Mouse (Mus musculus): ENCODE measurements around the gene Tsr1. TPM values are rescaled to one million over a fixed set of nuclear protein-coding genes. Genes with fewer than 3 reads are reported as not detected.

Gene Tsr1
- total RNA-seq, 2 experiments from 2014 or later: 35.8 to 37.0 TPM

DNA sequence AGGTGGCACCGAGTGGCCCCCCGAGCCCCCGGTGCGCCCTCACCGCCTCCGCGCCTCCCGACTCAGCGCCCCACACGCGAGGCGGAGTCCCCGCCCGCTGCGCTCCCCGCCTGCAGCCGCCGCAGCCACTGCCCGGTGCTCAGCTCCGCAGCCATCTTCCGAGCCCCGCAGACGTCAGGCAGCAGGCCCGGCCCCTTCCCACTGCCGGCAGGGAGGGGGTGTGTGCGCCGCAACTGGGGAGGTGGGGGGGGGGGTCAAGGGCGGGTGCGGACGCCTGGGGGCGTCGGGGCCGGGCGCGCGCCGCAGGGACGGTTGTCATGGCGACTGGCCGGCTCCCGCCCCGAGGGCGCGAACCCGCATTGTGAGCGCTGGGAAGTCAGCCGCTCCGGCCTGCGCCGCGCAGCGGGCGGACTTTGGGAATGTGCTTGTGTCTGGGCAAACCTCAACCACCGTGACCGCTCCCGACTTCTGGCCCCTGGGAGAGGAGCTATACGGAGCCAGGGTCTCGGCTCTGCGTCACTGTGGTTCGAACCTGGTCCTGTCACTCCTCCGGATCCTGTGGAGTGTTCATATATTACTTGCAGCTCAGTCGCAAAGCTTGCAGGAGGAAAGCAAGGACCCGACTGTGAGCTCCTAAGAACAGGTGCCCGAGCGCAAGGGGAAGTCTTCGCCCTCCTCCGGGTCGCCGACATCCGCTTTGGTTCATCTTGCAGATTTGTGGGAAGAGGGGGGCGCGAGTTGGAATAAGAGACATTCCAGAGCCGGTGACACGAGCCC lies 782 bp upstream of the Tsr1 start, which contains the start of gene Sgsm2:
Gene Sgsm2 (minus strand): TSS at position 160 of the 777 bp plus-strand sequence.
- DNase-seq (ENCODE audit: low spot score in 2 of 2): peak; percentile 60 to 75

DNA sequence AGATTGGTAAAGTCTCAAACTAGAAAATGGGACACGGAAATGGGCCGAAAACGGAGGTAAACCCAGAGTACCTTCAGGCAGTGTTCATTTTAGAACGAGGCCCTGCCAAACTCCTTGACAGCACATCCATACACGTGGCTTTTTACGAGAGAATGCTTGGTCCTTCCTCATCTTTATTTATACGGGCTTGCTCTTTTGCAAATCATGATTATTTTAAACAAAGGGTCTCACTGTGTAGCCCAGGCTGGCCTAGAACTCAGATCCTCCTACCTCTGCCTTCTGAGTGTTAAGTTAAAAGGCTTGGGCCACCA lies 601 bp downstream of the Tsr1 start:
- no peak for DNase-seq (ENCODE audit: low spot score in 2 of 2)

DNA sequence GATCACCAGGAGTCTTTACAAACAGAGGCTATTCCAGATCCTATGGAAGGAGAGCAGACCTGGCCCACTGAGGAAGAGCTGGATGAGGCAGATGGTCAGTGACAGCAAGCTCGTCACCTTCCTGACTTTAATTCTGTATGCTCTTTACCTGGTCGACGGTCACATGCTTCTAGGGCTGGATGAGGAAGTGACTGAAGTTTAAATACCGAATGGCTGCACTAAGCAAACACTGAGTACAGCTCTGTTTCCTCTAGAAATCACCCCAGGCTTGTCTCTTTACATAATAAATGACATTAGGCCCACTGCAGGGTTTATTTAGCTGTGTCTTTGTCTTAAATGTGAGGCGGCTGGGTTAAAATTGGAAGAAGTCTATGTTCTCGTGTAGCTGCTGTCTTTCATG lies 3.7 kb downstream of the Tsr1 start:
- no peak for DNase-seq (ENCODE audit: low spot score in 2 of 2)

DNA sequence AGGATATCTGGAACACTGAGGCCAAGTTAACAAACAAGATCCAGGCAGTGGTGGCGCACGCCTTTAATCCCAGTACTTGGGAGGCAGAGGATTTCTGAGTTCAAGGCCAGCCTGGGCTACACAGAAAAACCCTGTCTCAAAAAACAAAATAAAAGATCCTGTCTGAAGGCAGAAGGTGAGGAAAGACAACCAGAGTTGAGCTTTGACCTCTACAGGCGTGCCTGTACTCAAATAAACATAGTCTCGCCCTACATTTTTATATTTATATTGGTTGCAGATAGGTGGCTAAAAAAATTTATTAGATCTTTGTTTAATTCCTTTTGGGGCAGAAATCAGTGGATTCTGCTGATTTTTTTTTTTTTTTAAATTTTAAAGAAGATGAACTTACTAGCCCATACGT lies 4.5 kb downstream of the Tsr1 start:
- DNase-seq (ENCODE audit: low spot score in 2 of 2): no peak

DNA sequence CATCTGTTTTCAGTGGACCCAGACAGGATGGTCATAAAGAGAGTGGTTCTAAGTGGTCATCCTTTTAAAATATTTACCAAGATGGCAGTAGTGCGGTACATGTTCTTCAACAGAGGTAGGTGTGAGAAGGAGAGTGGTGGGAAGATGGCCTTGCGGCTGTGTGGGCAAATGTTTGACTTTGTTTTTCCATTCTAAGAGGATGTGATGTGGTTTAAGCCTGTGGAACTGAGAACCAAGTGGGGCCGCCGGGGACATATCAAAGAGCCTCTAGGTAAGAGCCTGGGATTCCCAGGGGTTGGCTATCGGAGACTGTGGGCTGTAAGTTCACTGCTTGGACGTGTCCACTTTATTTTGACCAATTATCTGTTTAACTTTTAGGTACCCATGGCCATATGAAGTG lies 10.0 kb downstream of the Tsr1 start:
- DNase-seq (ENCODE audit: low spot score in 2 of 2): no peak

DNA sequence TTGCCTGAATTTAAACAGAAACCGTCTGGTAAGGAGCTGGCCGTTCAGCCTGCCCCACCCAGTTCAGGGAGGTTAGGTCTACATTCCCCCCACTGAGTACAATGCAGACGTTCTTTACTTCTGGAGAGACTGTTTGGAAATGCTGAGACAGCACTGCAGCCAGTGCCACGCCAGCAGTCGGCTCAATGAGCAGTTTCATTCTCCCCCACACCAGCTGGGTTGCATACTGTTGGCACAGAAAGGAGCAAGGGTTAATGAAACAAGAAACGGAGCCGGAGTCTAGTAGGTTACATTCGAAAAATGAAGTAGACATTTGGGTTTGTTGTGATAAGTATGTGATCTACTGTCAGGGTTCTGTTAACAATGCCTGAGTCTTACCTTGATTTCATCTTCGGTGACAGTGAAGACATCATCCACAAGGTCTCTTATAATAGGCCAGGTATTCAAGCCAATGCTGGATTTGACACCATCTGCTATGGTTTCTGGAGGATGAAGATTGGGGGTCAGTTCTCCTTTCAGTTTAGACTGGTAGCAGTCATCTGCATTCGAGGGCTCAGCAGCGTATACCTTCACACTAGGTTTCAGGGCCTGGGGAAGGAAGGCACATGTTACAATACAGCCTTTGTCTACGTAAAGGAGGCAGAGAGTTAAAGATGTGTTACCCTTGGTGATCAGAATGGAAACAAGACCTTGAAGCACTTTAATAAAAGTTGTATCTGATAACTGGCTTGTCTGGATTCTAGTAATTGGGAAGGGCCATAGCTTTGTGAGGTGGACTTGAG lies 10.9 kb downstream of the Tsr1 start:
- DNase-seq (ENCODE audit: low spot score in 2 of 2): no peak

DNA sequence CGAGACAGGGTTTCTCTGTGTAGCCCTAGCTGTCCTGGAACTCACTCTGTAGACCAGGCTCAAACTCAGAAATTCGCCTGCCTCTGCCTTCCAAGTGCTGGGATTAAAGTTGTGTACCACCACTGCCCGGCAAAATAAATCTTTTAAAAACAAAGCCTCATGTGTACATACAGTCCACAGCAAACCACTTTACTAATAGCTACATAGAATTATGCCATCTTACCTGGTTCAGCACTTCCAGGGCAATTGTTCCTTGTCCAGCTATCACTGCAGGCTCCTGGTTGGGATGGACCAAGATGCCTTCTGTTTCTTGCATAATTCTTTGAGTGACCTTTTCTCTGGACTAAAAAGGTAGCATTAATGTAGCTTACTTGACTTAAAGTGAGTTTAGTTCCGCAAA lies 12.1 kb downstream of the Tsr1 start:
- DNase-seq (ENCODE audit: low spot score in 2 of 2): no peak

DNA sequence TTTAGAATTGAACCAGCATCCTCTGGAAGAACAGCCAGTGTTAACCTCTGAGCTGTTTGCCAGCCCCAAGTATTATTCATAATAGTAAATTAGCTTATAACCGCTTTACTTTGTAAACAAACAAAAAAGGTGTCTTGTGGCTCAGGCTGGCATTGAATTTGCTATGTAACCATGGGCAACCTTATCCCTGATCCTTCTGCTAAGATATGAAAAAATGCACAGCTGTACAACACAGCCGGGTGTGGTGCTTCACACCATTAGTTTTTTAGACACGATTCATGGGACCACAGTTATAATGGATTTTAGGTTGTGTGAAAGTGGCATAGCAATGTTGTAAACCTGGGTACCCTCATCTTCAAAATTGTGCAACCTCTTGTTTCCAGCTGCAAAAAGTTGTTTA lies 14.6 kb downstream of the Tsr1 start:
- DNase-seq (ENCODE audit: low spot score in 2 of 2): no peak

DNA sequence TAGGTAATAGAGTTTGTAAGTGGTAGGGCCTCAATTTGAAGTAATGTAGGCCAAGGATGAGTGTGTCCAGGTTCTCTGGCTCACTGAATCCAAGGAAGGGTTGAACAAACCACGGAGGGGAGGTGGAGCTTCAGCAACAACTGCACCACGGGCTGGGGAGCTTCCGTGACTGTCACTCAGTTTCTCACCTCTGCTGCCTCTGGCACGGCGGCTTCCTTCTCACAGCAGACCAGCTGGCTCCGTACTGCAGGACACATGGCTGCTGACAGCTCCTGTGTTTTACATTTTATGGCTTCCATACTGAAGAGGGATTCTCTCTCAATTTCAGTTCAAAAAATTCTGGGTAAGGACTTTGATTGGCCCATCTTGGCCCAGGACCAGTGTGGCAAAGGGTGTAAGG lies 21.4 kb downstream of the Tsr1 start:
- DNase-seq (ENCODE audit: low spot score in 2 of 2): no peak

DNA sequence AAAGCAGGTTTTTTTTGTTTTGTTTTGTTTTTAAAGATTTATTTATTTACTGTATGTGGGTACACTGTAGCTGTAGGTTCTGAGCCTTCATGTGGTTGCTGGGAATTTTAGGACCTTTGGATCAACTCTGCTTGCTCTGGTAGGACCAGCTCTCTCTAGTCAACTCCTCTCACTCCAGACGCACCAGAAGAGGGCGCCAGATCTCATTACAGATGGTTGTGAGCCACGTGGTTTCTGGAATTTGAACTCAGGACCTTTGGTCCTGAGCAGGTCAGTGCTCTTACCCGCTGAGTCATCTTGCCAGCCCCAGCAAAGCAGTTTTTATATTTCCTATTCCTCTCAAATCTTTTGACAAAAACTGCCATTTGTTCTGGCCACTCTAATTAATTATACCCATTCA lies 26.3 kb downstream of the Tsr1 start:
- no peak for DNase-seq (ENCODE audit: low spot score in 2 of 2)

DNA sequence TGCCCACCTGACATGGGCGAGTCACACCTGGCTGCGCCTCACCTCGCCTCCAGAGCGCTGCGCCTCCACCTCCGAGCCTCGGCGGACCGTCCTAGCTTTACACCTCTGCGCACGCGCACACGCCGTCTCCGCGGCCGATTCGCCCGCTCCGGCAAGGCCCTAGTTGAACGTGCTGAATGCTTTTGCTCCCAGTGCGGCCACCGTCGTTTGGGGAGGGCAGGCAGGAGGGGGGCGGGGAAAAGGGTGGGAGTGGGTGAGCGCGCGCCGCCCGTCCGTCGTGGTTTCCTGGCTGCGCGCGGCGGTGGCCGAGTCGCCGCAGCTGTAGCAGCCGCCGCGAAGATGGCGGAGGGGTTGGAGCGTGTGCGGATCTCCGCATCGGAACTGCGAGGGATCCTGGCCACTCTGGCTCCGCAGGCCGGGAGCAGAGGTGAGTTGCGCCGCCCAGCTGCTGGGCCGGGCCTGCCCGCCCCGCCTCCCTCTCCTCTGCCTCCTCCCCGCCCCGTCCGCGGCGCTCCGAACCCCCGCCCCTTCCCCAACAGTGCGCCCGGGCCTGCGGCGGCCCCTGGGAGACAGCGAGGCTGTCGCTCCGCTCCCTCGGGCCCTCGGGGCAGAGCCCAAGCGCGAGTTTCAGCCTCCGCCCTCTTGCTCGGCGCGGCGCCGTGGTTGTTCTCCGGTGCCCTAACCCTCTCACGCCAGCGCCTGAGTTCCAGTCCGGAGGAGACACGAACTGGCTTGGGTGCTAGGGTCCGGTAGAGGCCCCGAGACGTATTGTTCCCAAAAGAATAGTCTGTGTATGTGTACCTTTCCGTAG lies 27.9 kb downstream of the Tsr1 start, which contains the start of the genes Smg6 and Srr:
Gene Smg6 (plus strand): TSS at position 247 of the 811 bp plus-strand sequence.
Gene Srr (minus strand): TSS at position 372 of the 811 bp plus-strand sequence.
- peak; percentile 90 to 93 for DNase-seq (ENCODE audit: low spot score in 2 of 2)

DNA sequence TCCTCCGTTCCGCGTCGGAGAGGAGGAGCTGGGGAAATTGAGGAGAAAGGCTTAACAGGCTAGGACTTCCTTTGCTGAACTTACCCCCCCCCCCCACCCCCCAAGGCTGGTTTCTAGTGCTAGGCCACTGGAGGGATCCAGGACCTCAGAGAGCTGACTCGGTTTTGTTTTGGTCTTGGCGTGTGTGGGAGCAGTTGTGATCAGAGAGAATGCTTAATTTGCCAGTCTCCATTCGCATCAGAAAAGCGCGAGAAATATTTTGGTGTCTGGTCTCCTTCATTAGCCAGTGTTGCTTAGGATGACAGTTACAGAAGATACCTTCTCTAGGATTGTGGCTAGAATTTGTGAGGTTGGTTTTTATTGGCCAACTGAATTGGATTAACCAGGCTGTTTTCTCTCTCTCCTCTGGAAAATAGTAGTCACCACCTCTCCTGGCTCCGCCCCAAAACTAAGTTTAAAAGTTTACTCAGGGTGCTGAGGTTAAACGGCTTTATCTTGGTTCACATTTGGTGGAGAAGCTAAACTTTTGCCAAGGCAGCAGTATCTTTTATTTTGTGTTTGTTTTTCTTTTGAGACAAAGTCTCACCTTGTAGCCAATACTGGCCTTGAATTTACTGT lies 28.6 kb downstream of the Tsr1 start:
- DNase-seq (ENCODE audit: low spot score in 2 of 2): peak in 1 of 2 experiments; percentile 22

DNA sequence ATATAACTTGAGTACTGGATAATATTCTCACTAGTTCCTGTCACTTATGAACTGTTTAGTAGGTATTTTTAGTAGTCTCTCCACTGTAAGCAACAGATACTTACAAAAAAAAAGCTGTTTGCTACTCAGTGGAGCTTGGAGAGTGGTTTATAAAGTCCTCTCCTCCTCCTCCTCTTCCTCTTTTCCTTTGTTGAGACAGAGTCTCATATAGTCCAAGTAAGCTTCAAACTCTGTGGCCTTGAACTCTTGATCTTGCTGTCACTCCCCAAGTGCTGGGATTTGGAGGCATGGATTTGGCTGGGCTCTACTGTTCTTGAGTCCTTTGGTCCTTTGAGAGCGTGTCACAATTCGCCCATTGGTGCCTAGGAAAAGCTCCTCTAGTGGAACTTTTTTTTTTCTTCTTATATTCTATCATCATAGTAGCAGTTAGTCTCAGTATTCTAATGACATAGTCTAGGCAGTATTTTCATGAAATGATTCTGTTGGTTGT lies 29.4 kb downstream of the Tsr1 start:
- DNase-seq (ENCODE audit: low spot score in 2 of 2): no peak

DNA sequence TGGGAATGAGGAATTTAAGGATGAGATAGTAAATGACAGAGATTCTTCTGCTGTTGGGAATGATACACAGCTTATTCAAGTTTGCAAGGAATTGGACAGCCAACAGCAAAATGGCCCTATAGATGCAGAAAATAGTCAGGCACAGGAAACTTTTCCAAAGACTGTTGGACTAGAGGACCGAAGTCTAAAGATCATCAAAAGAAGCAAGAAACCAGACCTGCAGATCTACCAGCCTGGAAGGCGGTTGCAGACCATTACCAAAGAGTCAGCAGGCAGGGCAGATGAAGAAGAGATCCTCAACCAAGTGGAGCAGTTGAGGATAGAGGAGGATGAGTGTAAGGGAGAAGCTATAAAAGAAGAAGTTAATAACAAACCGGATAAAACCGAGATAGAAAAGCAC lies 31.2 kb downstream of the Tsr1 start:
- DNase-seq (ENCODE audit: low spot score in 2 of 2): no peak

DNA sequence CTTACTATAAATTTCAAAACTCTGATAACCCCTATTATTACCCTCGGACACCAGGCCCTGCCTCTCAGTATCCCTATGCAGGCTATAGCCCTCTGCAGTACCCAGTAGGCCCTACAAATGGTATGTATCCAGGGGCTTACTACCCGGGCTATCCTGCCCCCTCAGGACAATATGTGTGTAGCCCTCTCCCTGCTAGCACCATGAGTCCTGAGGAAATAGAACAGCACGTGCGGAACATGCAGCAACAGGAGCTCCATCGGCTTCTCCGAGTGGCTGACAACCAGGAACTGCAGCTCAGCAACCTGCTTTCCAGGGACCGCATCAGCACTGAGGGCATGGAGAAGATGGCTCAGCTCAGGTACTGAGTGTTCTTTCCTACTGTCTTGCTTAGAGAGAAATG lies 32.5 kb downstream of the Tsr1 start:
- DNase-seq (ENCODE audit: low spot score in 2 of 2): no peak

DNA sequence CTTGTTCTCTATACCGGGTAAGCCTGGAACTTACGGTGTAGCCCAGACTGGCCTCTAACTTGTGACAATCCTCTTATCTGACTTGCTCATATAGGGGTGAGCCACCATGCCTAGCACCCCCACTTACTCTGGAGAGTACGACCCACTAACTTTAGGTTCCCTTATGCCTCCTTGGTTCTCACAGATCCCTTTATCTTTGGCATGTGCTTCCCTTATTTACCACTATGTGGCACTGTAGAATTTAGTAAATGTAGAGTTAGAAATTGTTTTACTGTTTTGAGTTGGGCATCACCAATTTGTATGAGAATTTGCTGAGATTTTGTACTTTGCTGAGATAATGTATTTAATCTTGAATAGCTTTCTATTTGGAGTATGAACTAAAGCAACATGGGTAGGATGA lies 48.5 kb downstream of the Tsr1 start:
- peak in 1 of 2 experiments; percentile 62 for DNase-seq (ENCODE audit: low spot score in 2 of 2)

DNA sequence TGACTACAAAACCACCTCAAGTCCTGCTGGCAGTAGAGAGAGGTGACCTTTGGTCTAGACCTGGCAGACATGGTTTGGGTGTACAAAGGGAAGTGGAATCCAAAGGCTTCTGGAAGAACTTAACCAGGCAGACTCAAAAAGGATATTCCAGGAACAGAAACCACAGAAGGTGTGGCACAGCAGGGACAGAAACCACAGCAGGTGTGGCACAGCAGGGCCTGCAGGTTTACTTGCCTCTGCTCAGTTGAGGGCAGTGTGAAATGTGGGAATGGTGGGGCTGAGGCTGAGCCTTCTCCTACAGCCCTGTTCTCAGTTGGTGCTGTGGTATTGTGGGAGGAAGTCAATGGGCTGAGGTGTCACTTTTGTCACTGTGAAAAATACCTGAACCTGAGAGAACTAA lies 57.0 kb downstream of the Tsr1 start:
- DNase-seq (ENCODE audit: low spot score in 2 of 2): no peak

DNA sequence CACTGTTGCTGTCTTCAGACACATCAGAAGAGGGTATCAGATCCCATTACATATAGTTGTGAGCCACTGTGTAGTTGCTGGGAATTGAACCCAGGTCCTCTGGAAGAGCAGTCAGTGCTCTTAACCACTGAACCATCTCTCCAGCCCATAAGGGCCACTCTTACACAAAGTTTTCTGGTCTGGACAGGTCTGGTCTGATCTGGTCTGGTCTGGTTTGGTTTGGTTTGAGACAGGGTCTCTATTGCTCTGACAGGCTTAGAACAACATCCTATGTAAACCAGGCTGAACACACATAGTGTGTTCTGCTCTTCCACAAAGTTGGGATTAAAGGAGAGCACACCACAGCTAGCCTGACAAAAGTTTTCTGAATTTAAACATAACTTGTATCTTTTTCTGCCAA lies 58.1 kb downstream of the Tsr1 start:
- DNase-seq (ENCODE audit: low spot score in 2 of 2): no peak

DNA sequence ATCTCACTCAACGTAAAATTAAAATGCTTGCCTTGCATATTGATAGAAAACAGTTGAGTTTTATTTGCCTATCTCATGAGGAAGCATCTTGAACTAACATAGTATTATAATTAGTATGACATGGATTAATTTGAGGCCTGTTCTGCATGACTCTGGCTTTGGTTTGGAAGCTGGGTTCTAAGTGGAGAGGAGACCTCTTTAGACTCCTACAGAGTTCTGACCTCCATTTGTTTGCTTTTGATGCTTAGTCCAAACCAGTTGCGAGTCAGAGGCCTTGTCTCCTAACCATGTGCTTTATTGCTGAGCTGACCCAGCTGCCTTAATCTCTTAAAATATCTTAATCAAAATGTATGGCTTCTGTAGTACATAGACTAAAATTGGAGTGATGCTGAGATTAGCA lies 59.7 kb downstream of the Tsr1 start:
- DNase-seq (ENCODE audit: low spot score in 2 of 2): no peak
